In the genomic region with DNA sequence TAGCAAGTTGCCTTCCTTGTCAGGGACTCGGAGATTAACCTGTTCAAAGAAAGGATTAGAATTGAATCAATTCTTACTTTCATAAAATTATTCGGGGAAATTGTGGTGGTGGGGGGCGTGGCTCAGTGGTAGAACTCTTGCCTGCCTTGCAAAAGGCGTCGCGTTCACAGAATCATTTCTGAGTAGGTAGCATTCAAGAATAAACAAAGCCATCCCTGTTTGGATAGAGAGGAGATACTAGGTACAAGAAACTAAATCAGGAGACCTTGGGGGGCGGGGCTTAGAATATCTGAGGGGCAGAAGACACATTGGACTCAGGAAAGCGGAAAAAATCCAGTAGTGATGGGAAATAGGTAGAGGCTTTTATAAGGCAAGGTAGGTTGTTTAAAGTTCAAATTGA, we compare ENCODE assay signal across 8 mouse cellular contexts. TPM values are rescaled to one million over a fixed set of nuclear protein-coding genes. Genes with fewer than 3 reads are reported as not detected.
DNase-seq lines count a peak whose midpoint lies in the region; ATAC-seq and TF ChIP-seq lines count a peak whose summit lies in the region.

Gene Tmx2, minus strand, starts transcription at position 125 of the 400 bp plus-strand sequence.

- no peaks in the 10 kb centered on the region for H3K9me3 ChIP-seq in G1E (replicated peaks)
- no peaks in the 10 kb centered on the region for H3K9me3 ChIP-seq in forebrain, embryonic 11.5 days (ENCODE audit: control insufficient read depth, low read length)
- H3K9me3 ChIP-seq in limb, embryonic 13.5 days: no peaks in the 10 kb centered on the region
- H3K9me3 ChIP-seq in neural tube, embryonic 15.5 days (replicated peaks): no peaks in the 10 kb centered on the region

- no peak for DNase-seq in kidney, adult 2 months
- no peak for DNase-seq in kidney, adult 18-20 months
- DNase-seq in G1E (ENCODE audit: low spot score): no peak
- no peak for DNase-seq in forebrain, embryonic 11.5 days (ENCODE audit: low spot score)
- DNase-seq in heart, postnatal 36 days: no peak
- no peak for DNase-seq in embryo, embryonic 9.5 days (ENCODE audit: extremely low spot score)

- H3K4me2 ChIP-seq in forebrain, embryonic 11.5 days (ENCODE audit: low read depth, low read length, severe bottlenecking): peak within 1 kb of the TSS; percentile 73
- H3K4me2 ChIP-seq in limb, embryonic 13.5 days (replicated peaks): peak within 1 kb of the TSS; percentile 79
- peak within 1 kb of the TSS; percentile 76 for H3K4me2 ChIP-seq in neural tube, embryonic 15.5 days

- WGBS in kidney, adult 2 months: 11% methylated on average over 8 of the region's 8 CpGs
- 21% methylated on average over 8 of the region's 8 CpGs for WGBS in forebrain, embryonic 11.5 days
- 13% methylated on average over 8 of the region's 8 CpGs for WGBS in limb, embryonic 13.5 days
- WGBS in neural tube, embryonic 15.5 days: 19% methylated on average over 8 of the region's 8 CpGs

- intact Hi-C loops in heart, postnatal 36 days (cut with DNase I): loop anchor here (2.0 to 5.0 kb wide), 2 partner anchors 36 to 118 kb away; partner anchors contain the start of genes Ube2l6 and Zdhhc5

- H3K36me3 ChIP-seq in kidney, adult 2 months (ENCODE audit: control insufficient read depth, insufficient read depth, low read length): no peaks in the 10 kb centered on the region; the same call in 1 of the 2 replicates
- peaks cover 49% of the 10 kb centered on the region for H3K36me3 ChIP-seq in G1E (replicated peaks)
- peaks cover 8% of the 10 kb centered on the region; the same call in 1 of the 2 replicates for H3K36me3 ChIP-seq in forebrain, embryonic 11.5 days (ENCODE audit: control insufficient read depth, insufficient read depth, low read length)
- peaks cover 28% of the 10 kb centered on the region for H3K36me3 ChIP-seq in limb, embryonic 13.5 days
- H3K36me3 ChIP-seq in neural tube, embryonic 15.5 days: peaks cover 28% of the 10 kb centered on the region

- no peak for ATAC-seq in G1E (ENCODE audit: extremely low read depth, insufficient number of reproducible peaks, low FRiP score, poor library complexity, severe bottlenecking)
- ATAC-seq in forebrain, embryonic 11.5 days (replicated peaks; ENCODE audit: low FRiP score): no peak
- ATAC-seq in limb, embryonic 13.5 days (ENCODE audit: low FRiP score, low read depth): no peak
- no peak for ATAC-seq in neural tube, embryonic 15.5 days (ENCODE audit: low FRiP score)

- H3K4me3 ChIP-seq in kidney, adult 2 months (ENCODE audit: insufficient read depth, low read depth, low read length): peak within 1 kb of the TSS; percentile 96
- peak within 1 kb of the TSS; percentile 98 for H3K4me3 ChIP-seq in G1E (ENCODE audit: low read depth, low read length)
- H3K4me3 ChIP-seq in forebrain, embryonic 11.5 days (ENCODE audit: low read depth, low read length): peak within 1 kb of the TSS; percentile 95
- H3K4me3 ChIP-seq in limb, embryonic 13.5 days: peak within 1 kb of the TSS; percentile 97
- peak within 1 kb of the TSS; percentile 77 for H3K4me3 ChIP-seq in neural tube, embryonic 15.5 days (replicated peaks)

- no peak for TF ChIP-seq POLR2A in kidney, adult 2 months (IDR thresholded peaks at IDR 0.05; ENCODE audit: low read depth, low read length)

- no peak within 1 kb of the TSS for H3K27ac ChIP-seq in kidney, adult 2 months (ENCODE audit: insufficient read depth, low read depth, low read length)
- 0 out of 2 replicates have a peak within 1 kb of the TSS, but pooled peaks have one; percentile 51 for H3K27ac ChIP-seq in forebrain, embryonic 11.5 days (ENCODE audit: low read depth, low read length)
- H3K27ac ChIP-seq in limb, embryonic 13.5 days: peak within 1 kb of the TSS; percentile 55; the same call in 1 of the 2 replicates
- peak within 1 kb of the TSS; percentile 87 for H3K27ac ChIP-seq in neural tube, embryonic 15.5 days (replicated peaks)

- no peaks in the 10 kb centered on the region; the same call in 1 of the 2 replicates for H3K4me1 ChIP-seq in kidney, adult 2 months (ENCODE audit: control insufficient read depth, insufficient read depth, low read length)
- peaks cover 37% of the 10 kb centered on the region for H3K4me1 ChIP-seq in G1E (ENCODE audit: insufficient read depth, low read depth, low read length)
- H3K4me1 ChIP-seq in forebrain, embryonic 11.5 days (replicated peaks; ENCODE audit: control insufficient read depth, insufficient read depth, low read length): peaks cover 2% of the 10 kb centered on the region; the same call in 1 of the 2 replicates
- peaks cover 17% of the 10 kb centered on the region for H3K4me1 ChIP-seq in limb, embryonic 13.5 days
- peaks cover 31% of the 10 kb centered on the region for H3K4me1 ChIP-seq in neural tube, embryonic 15.5 days

- peak within 1 kb of the TSS; percentile 77 for H3K9ac ChIP-seq in forebrain, embryonic 11.5 days (ENCODE audit: low read length)
- peak within 1 kb of the TSS; percentile 86 for H3K9ac ChIP-seq in limb, embryonic 13.5 days
- peak within 1 kb of the TSS; percentile 71 for H3K9ac ChIP-seq in neural tube, embryonic 15.5 days (replicated peaks)

- no peak for TF ChIP-seq CTCF in kidney, adult 2 months (conservative IDR thresholded peaks at IDR 0.05; ENCODE audit: insufficient read depth, insufficient read length, low read depth, low read length)
- TF ChIP-seq CTCF in G1E (IDR thresholded peaks at IDR 0.05; ENCODE audit: low read depth, low read length): no peak

- H3K27me3 ChIP-seq in kidney, adult 2 months (replicated peaks; ENCODE audit: control insufficient read depth, insufficient read depth, low read length): no peaks in the 10 kb centered on the region
- no peaks in the 10 kb centered on the region for H3K27me3 ChIP-seq in G1E (ENCODE audit: insufficient read depth, low read length)
- H3K27me3 ChIP-seq in forebrain, embryonic 11.5 days (ENCODE audit: control insufficient read depth, insufficient read depth, low read length): no peaks in the 10 kb centered on the region
- no peaks in the 10 kb centered on the region for H3K27me3 ChIP-seq in limb, embryonic 13.5 days
- H3K27me3 ChIP-seq in neural tube, embryonic 15.5 days (replicated peaks): no peaks in the 10 kb centered on the region

RNA-seq across cellular contexts. Expression of gene Tmx2, which starts in this region (rescaled TPM):
- polyA plus RNA-seq in kidney, adult 2 months (2012; rRNA removed): 188 and 193 TPM in 2 replicates
- total RNA-seq in G1E (2014; fragmentation: Nextera tagmentation): 96.2 and 113 TPM in 2 replicates
- 66.2 and 68.9 TPM in 2 replicates for total RNA-seq in G1E (2017)
- polyA plus RNA-seq in G1E (2012): 3.9 and 4.0 TPM in 2 replicates
- polyA plus RNA-seq in forebrain, embryonic 11.5 days (2014; fragmentation: Nextera tagmentation; extraction: Ambion mirVana): 177 and 184 TPM in 2 replicates
- total RNA-seq in heart, postnatal 36 days (2021): 100 to 1,000 TPM; 100 to 134 TPM
- 111 and 113 TPM in 2 replicates for polyA plus RNA-seq in limb, embryonic 13.5 days (2015; fragmentation: Nextera tagmentation; extraction: Ambion mirVana)
- 298 and 334 TPM in 2 replicates for polyA plus RNA-seq in neural tube, embryonic 15.5 days (2015; fragmentation: Nextera tagmentation; extraction: Ambion mirVana)

Comparison
In these comparisons a context has a peak if more than half of its experiments do, and no peak if none do; other contexts are left out.
1. RNA of gene Tmx2 (polyA plus RNA-seq): 298 to 334 TPM in neural tube, embryonic 15.5 days, 188 to 193 TPM in kidney, adult 2 months, 177 to 184 TPM in forebrain, embryonic 11.5 days and 111 to 113 TPM in limb, embryonic 13.5 days; 3.9 to 4.0 TPM in G1E; every median in the first group is over 10 times any median in the second.
2. Peak in every context shown above with its lines, with median percentiles within 50 percentile points of each other: H3K4me3 ChIP-seq, H3K4me2 ChIP-seq and H3K9ac ChIP-seq.